10 mouse cellular contexts compared by ENCODE assay signal in genomic region chr11:77800491-77800868, GRCm38 (mm10). TPM values are rescaled to one million over a fixed set of nuclear protein-coding genes. Genes with fewer than 3 reads are reported as not detected.
A peak's percentile ranks its signal among the peaks of the same experiment; 100 is the strongest.
DNase-seq lines count a peak whose midpoint lies in the region; ATAC-seq lines count a peak whose summit lies in the region.
"Had no signal": no experiment of that assay in that cellular context is flagged by ENCODE, and none has a peak within 500 bp of the region (broad histone marks: within the 10 kb centered on the region; RNA-seq: fewer than 3 reads in every experiment).

No protein-coding gene starts in this region.

- peak overlapping the region; percentile 63 for H3K4me3 ChIP-seq in heart, embryonic 13.5 days
- peak overlapping the region; percentile 16; the same call in 1 of the 2 replicates for H3K4me3 ChIP-seq in lung, embryonic 15.5 days
- no peak overlapping the region for H3K4me3 ChIP-seq in embryonic facial prominence, embryonic 14.5 days (ENCODE audit: low read depth, low read length)
- peak overlapping the region; percentile 38 for H3K4me3 ChIP-seq in liver, embryonic 16.5 days (ENCODE audit: low read depth, low read length)

- DNase-seq in heart, postnatal 36 days, result no peak
- no peak for DNase-seq in lung, postnatal 10 days
- DNase-seq in embryonic facial prominence, embryonic 14.5 days (ENCODE audit: low spot score), result no peak
- no peak for DNase-seq in embryo, embryonic 10 days (ENCODE audit: low spot score)
- no peak for DNase-seq in layer of hippocampus, postnatal 36 days
- DNase-seq: cerebellum, adult 8-10 months had no signal

- H3K4me2 ChIP-seq in heart, embryonic 13.5 days, result peak overlapping the region; percentile 74
- peak overlapping the region; percentile 50 for H3K4me2 ChIP-seq in lung, embryonic 15.5 days
- peak overlapping the region; percentile 42 for H3K4me2 ChIP-seq in embryonic facial prominence, embryonic 14.5 days (ENCODE audit: low read depth, low read length)
- peak overlapping the region; percentile 46 for H3K4me2 ChIP-seq in liver, embryonic 16.5 days (ENCODE audit: low read depth, low read length)

- ATAC-seq in heart, embryonic 13.5 days (ENCODE audit: extremely low read depth, insufficient number of reproducible peaks, low FRiP score, low TSS enrichment), result no peak
- ATAC-seq in lung, embryonic 15.5 days (ENCODE audit: borderline replicate concordance, extremely low read depth, low FRiP score, low TSS enrichment), result no peak
- ATAC-seq in embryonic facial prominence, embryonic 14.5 days (ENCODE audit: low read depth), result no peak
- ATAC-seq in liver, embryonic 16.5 days (ENCODE audit: low read depth), result no peak

- H3K36me3 ChIP-seq in heart, embryonic 13.5 days, result peaks cover 7% of the 10 kb centered on the region; the same call in 1 of the 2 replicates
- H3K36me3 ChIP-seq in lung, embryonic 15.5 days, result no peaks in the 10 kb centered on the region
- no peaks in the 10 kb centered on the region for H3K36me3 ChIP-seq in embryonic facial prominence, embryonic 14.5 days (ENCODE audit: control insufficient read depth, insufficient read depth, low read length)
- no peaks in the 10 kb centered on the region; the same call in 1 of the 2 replicates for H3K36me3 ChIP-seq in liver, embryonic 16.5 days (ENCODE audit: control insufficient read depth, insufficient read depth)

- peak overlapping the region; percentile 100 for H3K27ac ChIP-seq in heart, embryonic 13.5 days (replicated peaks)
- H3K27ac ChIP-seq in lung, embryonic 15.5 days, result peak overlapping the region; percentile 38; the same call in 1 of the 2 replicates
- H3K27ac ChIP-seq in embryonic facial prominence, embryonic 14.5 days (replicated peaks; ENCODE audit: low read depth, low read length), result peak overlapping the region; percentile 25; the same call in 1 of the 2 replicates
- no peak overlapping the region for H3K27ac ChIP-seq in liver, embryonic 16.5 days (ENCODE audit: low read length)

- H3K4me1 ChIP-seq in heart, embryonic 13.5 days, result peaks cover 60% of the 10 kb centered on the region
- peaks cover 30% of the 10 kb centered on the region for H3K4me1 ChIP-seq in lung, embryonic 15.5 days
- H3K4me1 ChIP-seq in embryonic facial prominence, embryonic 14.5 days (ENCODE audit: control insufficient read depth, insufficient read depth, low read length), result peaks cover 11% of the 10 kb centered on the region; the same call in 1 of the 2 replicates
- H3K4me1 ChIP-seq in liver, embryonic 16.5 days (ENCODE audit: control insufficient read depth, low read depth, low read length), result peaks cover 21% of the 10 kb centered on the region

- H3K27me3 ChIP-seq in heart, embryonic 13.5 days (replicated peaks), result no peaks in the 10 kb centered on the region
- H3K27me3 ChIP-seq in lung, embryonic 15.5 days, result no peaks in the 10 kb centered on the region
- H3K27me3 ChIP-seq in embryonic facial prominence, embryonic 14.5 days (replicated peaks; ENCODE audit: control insufficient read depth, insufficient read depth, low read length), result no peaks in the 10 kb centered on the region
- no peaks in the 10 kb centered on the region for H3K27me3 ChIP-seq in liver, embryonic 16.5 days (ENCODE audit: control insufficient read depth, insufficient read depth, low read depth, low read length)
- H3K27me3 ChIP-seq: CH12.LX had no signal

- WGBS in heart, embryonic 13.5 days, result 29% methylated on average over 9 of the region's 9 CpGs
- 43% methylated on average over 9 of the region's 9 CpGs for WGBS in lung, embryonic 15.5 days
- WGBS in embryonic facial prominence, embryonic 14.5 days, result 58% methylated on average over 9 of the region's 9 CpGs
- WGBS in liver, embryonic 16.5 days (ENCODE audit: insufficient replicate concordance), result 64% methylated on average over 9 of the region's 9 CpGs

- H3K9me3 ChIP-seq in heart, embryonic 13.5 days, result no peaks in the 10 kb centered on the region
- H3K9me3 ChIP-seq in lung, embryonic 15.5 days, result no peaks in the 10 kb centered on the region
- no peaks in the 10 kb centered on the region for H3K9me3 ChIP-seq in embryonic facial prominence, embryonic 14.5 days (ENCODE audit: control insufficient read depth, low read length)
- no peaks in the 10 kb centered on the region for H3K9me3 ChIP-seq in liver, embryonic 16.5 days (replicated peaks; ENCODE audit: control insufficient read depth, low read length)

- peak overlapping the region; percentile 91 for H3K9ac ChIP-seq in heart, embryonic 13.5 days
- H3K9ac ChIP-seq in lung, embryonic 15.5 days, result no peak overlapping the region
- H3K9ac ChIP-seq in embryonic facial prominence, embryonic 14.5 days (ENCODE audit: low read depth, low read length), result no peak overlapping the region
- H3K9ac ChIP-seq in liver, embryonic 16.5 days (ENCODE audit: low read depth, low read length), result no peak overlapping the region

- intact Hi-C loops in heart, postnatal 36 days (cut with DNase I), result no loop called here

RNA-seq across cellular contexts. Expression of gene Gm10277, which starts 12.9 kb away (rescaled TPM):
- polyA plus RNA-seq in heart, embryonic 13.5 days (2015; fragmentation: Nextera tagmentation; extraction: Ambion mirVana), result 1.1 and 1.3 TPM in 2 replicates
- not detected for total RNA-seq in heart, postnatal 36 days (2021)
- polyA plus RNA-seq in lung, embryonic 15.5 days (2015; fragmentation: Nextera tagmentation; extraction: Ambion mirVana), result 0.94 and 1.5 TPM in 2 replicates
- 0.26 and 0.46 TPM in 2 replicates for polyA plus RNA-seq in embryonic facial prominence, embryonic 14.5 days (2014; fragmentation: Nextera tagmentation; extraction: Ambion mirVana)
- polyA plus RNA-seq in liver, embryonic 16.5 days (2015; fragmentation: Nextera tagmentation; extraction: Ambion mirVana), result 0.51 and 0.81 TPM in 2 replicates
- not detected for total RNA-seq in layer of hippocampus, postnatal 36 days (2021)
- total RNA-seq: CH12.LX had no signal

RNA-seq across cellular contexts. Expression of gene Myo18a, which starts 37.4 kb away (rescaled TPM):
- polyA plus RNA-seq in heart, embryonic 13.5 days (2015; fragmentation: Nextera tagmentation; extraction: Ambion mirVana), result 94.9 and 100.0 TPM in 2 replicates
- 100 to 1,000 TPM; 256 to 280 TPM for total RNA-seq in heart, postnatal 36 days (2021)
- 37.8 and 46.2 TPM in 2 replicates for polyA plus RNA-seq in lung, embryonic 15.5 days (2015; fragmentation: Nextera tagmentation; extraction: Ambion mirVana)
- 39.8 and 44.1 TPM in 2 replicates for polyA plus RNA-seq in embryonic facial prominence, embryonic 14.5 days (2014; fragmentation: Nextera tagmentation; extraction: Ambion mirVana)
- polyA plus RNA-seq in liver, embryonic 16.5 days (2015; fragmentation: Nextera tagmentation; extraction: Ambion mirVana), result 15.4 and 16.0 TPM in 2 replicates
- total RNA-seq in layer of hippocampus, postnatal 36 days (2021), result 100 to 1,000 TPM; 136 to 158 TPM
